Mouse (Mus musculus) cerebellum, adult 8-10 months (tissue): ENCODE measurements around the gene Mical3.
A peak's percentile ranks its signal among the peaks of the same experiment; 100 is the strongest.

Experiments used
- DNase-seq: peaks from one replicate; pipeline ENCODE4 v3.0.0; 2022

Gene Mical3

DNA sequence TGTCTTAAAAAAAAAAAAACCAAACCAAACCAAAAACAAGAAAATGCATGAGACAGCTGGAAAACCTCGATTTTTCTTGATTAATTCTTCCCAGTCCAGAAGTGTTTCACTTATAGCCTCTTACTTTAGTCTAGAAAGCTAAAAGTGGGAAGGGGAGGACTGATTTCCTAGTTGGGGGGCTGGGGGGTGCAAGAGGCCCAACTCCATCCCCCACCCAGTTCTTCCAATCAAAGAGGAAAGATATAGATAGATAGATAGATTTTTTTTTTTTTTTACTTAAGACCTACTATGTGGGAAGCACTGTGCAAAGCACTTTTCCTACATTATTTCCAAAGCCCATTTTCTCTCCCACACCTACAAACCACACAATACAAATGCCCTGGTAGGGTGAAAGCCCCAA lies 22.7 kb downstream of the Mical3 start:
- DNase-seq = no peak

DNA sequence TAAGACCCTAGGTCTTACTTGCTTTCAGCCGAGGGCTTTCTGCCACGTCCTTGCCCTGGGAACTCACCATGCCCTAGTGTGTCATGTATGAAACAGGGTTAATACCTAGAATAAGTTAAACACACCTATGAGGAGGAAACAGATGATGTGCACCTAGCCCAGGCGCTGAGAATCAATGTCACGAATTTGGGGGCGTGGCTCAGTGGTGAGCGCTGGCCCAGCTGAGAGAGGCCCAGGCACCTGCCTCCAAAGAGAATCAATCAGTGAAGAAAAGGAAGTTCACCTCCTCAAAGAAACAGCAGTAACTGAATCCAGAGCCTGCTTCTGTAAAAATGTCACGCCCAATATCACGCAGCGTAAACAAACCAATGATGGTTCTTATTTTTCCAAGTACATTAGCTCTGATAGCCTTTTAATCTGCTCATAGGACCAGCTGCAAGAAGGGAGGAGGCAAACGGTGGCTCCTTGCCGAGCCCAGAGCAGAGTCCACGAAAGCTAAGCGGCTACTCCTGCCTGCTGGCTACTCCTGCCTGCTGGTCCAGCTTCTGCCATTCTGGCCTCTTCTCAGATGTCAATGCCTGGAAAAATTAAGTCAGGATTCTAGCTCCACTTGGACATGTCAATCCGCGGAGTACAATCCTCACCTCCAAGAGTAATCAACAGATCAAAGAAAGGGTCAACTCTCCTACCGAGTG lies 23.9 kb downstream of the Mical3 start:
- DNase-seq = no peak

DNA sequence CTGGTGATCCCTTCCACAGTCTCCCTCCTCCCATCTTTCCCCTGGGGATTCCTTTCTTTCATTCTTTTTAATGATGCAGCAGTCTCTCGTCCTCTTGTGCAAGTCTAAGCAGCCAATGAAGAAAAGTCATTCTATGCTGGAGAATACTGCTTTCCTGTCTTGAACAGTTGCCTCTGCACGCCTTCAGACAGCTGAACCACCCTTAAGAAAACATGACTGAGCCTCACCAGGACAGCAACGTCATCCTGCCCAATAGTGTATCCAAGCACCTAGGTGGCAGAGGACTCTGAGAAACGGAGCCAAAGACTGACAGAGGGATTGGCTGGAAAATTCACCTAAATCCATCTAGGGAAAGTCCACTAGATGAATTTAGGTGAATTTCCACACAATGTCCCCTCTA lies 25.1 kb downstream of the Mical3 start:
- DNase-seq = no peak

GRCm38 (mm10) chr6:121103406-121104171 lies 27.2 kb downstream of the Mical3 start:
- no peak for DNase-seq

DNA sequence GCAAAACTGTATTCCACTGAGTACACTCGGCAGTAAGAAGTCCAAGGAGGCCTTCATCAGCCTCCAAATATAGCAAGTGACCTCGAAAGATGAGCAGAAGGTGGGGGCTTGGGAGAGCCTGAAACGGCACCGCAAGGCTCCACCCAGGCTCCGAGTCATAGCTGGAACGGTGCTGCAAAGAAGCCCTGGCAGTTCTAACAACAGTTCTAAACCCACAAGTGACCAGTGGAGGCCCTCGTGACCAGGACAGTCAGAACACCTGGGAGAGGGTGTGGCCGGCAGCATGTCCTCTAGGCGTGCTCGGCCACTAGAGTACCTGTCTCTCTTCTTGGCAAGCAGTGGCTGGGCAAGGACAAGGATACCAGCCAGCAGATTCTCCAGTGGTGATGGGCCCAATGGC lies 27.9 kb downstream of the Mical3 start:
- no peak for DNase-seq

- no peak for DNase-seq
These were observed 28.7 kb downstream of the Mical3 start for GRCm38 (mm10) chr6:121102084-121102483.

DNA sequence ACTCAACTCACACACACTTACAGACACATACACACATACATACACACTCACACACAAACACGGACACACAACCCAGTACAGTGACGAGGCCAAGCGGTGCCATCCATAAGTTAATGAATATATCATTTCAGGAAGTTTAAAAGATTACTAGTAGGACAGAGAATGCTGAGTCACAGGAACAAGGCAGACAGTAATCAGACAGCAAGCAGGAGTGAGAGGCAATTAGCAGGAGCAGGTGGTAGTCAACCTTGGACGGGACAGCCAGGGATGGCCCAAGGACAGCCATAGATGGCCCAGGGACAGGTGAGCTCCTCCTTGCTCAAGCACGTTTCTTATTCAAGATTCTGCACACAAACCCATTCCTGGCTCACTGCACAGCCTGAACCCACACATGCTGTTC lies 29.6 kb downstream of the Mical3 start:
- DNase-seq = no peak

DNA sequence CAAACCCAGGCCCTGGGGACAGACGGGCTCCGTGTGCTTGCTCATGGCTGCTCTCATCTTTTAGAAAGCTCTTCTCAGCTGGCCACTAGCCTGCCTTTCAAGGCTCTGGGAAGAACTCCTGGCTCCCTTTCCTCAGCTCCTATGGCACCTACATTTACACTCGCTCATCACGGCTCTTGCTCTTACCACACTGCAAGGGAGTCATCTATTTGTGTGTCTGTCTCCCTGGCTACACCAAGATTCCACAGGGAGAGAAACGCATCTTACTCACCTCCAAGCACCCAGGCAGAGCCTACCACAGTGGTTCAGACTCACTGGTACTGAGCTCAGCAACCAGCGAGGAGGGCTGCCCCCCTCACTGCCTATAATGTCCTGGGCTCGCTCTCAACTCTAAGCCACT lies 31.0 kb downstream of the Mical3 start:
- DNase-seq = no peak

DNA sequence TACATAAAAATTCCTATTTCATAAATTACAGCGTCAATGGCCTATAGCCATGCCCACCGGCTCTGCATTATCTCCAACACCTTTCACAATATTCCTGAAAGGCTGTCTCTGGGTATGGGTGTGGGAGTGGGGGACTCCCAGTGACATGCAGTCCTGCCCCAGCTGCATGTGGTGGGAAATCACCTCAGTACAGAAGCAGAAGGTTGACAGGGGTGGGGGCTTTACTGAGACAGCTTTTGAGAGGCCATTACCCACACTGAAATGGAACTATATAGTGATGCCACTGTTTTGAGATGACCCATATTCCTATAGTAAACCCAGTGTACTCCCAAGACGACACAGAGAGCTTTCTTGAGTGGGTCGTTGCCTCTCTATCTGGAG lies 31.6 kb downstream of the Mical3 start:
- DNase-seq = no peak

DNA sequence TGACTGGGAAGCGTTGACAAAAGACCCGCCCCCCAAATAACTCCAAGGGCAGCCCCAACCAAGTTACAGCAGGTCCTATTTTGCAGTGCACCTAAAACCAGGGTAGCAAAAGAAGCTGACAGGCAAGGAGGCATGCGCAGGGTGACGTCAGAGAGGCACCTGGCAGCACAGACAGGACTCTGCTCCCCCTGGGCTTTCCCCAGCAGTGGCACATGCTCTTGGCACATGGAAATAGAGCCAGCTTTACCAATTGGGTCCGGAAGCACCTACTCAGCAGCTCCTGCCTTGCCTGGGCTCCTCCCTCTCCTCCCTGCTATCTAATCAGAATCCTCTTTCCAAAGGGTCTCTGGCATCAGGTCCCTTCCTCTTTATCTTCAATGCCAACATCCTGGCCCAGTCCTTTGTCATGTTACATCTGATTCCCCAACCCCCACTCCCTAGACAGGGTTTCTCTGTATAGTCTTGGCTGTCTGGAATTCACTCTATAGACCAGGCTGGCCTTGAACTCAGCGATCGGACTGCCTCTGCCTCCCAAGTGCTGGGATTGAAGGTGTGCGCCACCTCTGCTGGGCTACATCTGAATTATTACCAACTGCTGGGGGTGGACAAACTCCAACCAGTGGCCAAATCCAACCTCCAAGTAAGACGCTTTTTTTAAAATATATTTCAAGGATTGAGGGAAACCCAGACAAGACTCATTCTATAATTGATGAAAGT lies 32.1 kb downstream of the Mical3 start:
- DNase-seq = peak; percentile 63

DNA sequence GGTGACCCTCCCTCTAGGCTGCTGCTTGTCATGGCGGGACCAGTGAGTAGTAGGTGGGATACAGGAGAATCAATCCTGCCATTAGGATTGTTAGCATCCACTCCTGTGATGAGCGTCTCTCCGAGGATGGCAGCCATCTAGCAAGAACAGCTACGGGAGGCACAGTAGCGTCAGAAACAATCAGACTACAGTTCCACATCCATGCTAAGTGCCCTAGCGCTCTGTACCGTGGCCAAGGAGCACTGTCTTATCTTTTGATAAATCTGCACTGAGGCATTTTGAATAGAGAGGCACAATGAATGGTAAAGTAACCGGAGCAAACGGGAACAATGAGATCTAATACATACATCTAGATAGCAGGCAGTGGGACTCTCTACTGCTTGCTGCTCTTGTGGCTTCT lies 32.7 kb downstream of the Mical3 start:
- DNase-seq = no peak

DNA sequence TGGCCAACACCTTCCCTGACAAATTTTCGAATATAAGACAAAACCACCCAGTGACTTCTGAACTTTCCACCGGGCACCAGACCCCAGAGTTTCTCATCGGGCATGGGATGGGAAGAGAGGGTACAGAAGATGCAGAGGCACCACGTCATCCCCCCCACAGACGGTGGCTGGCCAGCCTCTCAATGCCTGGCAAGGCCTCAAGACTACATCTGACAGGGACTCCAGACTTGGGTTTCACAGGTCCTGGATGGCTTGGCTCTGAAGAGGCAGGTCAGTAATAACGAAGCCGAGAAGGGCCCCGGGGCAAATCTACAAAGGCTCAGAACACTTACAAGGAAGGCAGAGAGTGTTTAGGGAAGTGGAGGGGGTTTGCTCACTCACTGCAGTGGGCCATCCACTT lies 33.9 kb downstream of the Mical3 start:
- no peak for DNase-seq

GRCm38 (mm10) chr6:121096390-121096789 lies 34.4 kb downstream of the Mical3 start:
- DNase-seq = no peak

GRCm38 (mm10) chr6:121093662-121094408 lies 37.0 kb downstream of the Mical3 start:
- DNase-seq = no peak

- DNase-seq = no peak
These were observed 40.0 kb downstream of the Mical3 start for GRCm38 (mm10) chr6:121090786-121091185.

- DNase-seq = peak; percentile 76
These were observed 43.1 kb downstream of the Mical3 start for GRCm38 (mm10) chr6:121087586-121088245.

DNA sequence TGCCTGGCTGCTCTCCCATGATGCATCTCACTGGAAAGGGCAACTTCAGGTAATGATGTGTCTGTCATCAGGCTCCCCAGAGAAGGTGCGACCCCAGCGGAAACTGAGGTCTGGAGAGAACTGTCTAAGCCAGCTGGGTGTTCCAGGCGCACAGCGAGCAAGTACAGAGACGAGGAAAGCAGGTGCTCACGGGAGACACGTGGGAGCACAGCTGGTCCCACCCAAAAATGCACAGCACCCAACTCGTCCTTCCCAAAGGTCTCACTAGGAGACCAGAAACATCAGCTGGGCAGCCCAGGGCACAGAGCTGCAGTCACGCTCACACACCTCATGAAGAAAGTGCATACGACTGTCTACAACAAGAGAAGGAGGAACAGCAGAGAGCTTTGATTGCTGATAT lies 43.7 kb downstream of the Mical3 start:
- DNase-seq = no peak

DNA sequence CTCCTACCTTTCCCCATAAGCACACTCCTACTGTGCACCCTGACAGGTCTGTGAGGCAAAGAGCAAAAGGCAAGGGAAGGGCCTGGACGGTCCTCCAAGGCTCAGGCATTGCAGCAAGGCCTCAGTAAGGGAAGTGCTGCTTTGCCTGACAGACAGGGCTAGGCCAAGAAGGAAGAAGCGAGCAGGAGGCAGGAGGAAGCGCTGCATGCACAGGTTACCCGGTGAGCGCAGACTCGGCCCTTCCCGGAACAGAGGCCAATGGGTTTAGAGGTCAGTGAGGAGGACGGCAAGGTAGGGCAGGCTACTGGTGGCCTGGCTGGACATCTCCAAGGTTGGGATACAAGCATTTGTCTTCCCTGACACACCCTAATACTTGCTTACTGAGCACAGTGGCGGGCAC lies 44.6 kb downstream of the Mical3 start:
- DNase-seq = no peak

- no peak for DNase-seq
These were observed 46.7 kb downstream of the Mical3 start for GRCm38 (mm10) chr6:121084050-121084480.

GRCm38 (mm10) chr6:121082094-121082473 lies 48.7 kb downstream of the Mical3 start:
- DNase-seq = no peak

DNA sequence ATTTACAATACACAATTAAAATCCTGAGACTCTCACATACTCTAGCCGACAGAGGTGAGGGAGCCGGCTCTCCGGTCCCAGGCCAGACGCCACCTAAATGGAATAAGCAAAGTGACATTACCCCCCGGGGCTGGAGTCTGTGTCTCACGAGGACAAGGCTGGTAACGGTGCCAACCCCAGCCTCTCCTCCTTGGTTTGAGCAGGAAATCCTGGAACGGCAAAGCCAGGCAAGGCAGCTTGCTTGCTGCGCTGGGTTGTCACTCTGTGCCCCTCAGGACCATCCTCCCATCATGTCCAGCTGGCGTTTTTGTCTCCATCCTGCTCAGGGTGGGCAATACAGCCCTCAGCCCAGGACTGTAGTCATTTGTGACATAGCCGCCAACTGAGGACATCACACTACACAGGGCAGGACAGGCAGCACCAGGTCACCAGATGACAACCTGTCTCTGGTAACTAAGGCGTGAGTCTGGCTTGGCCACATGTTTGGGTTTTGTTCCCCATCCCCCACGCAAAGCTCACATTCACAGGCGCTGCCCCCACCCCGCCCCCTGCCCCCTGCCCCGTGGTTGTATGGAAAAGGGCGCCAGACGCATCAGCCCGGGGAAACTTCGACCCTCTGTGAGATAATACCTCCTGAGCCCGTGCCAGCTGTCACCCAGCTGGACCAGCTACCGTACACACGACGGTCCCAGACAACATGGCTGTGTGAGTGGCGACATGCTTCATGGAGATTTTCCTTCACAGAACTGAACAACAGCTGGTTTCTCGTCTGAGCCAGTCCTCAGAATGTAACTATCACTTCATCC lies 49.3 kb downstream of the Mical3 start:
- DNase-seq = no peak

DNA sequence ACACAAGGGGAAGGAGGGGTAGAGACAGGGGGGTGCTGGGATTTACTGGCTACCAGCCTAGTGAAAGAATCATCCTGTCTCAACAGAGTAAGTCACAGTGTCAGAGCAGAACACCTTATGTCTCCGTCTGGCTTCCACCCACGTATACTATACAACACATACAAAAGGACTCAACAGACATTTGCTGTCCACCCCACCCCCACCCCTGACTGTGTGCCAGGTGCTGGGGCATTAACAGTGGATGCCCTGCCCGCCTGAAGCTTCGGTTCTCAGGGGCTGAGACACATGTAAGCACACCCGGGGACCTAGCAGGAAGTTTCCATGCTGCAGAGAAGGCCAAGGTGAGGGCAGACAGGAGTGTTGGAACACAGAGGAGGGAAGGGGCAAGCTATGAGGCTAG lies 52.6 kb downstream of the Mical3 start:
- DNase-seq = no peak
